Mouse (Mus musculus) urinary bladder, adult 2 months (tissue): ENCODE data around the gene Ankle1. TPM values are rescaled to one million over a fixed set of nuclear protein-coding genes. Genes with fewer than 3 reads are reported as not detected.
"Not testable (repeated sequence)": the region's sequence is repeated elsewhere in the genome, so short reads cannot be mapped to it uniquely, and the experiment has no call there.

ENCODE experiments used
- DNase-seq: peaks from one replicate; pipeline ENCODE4 v3.0.0; 2022; ENCODE audit warnings: low spot score
- polyA plus RNA-seq: library from polyadenylated mRNA; depleted of rRNA; stranded (reverse); fragments of >200 nt; gene quantifications from 2 replicates; pipeline ENCODE4 v1.2.3, GENCODE M21; 2012; rRNA removed

Gene Ankle1
- polyA plus RNA-seq, 1 experiment: 2.6 TPM

- DNase-seq: no peak
Observed at GRCm38 (mm10) chr8:71407441-71407840, 1.6 kb downstream of the Ankle1 start.

DNA sequence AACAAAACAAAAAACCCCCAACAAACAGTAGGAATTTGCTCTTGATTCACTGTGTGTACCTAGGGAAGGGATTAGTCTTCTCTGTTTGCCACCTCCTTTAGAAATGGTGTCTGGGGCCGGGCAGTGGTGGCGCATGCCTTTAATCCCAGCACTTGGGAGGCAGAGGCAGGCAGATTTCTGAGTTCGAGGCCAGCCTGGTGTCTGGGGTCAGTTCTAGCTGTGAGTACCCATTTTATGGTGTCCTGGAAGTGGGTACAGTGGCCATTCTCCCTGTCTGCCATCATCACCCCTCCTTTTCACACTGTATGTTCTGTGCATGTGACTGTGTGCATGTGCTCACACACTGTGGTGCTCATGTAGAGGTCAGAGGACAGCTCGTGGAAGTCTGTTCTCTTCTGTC lies 2.4 kb downstream of the Ankle1 start:
- no peak for DNase-seq

GRCm38 (mm10) chr8:71411535-71412273 lies 5.9 kb downstream of the Ankle1 start:
- no peak for DNase-seq

DNA sequence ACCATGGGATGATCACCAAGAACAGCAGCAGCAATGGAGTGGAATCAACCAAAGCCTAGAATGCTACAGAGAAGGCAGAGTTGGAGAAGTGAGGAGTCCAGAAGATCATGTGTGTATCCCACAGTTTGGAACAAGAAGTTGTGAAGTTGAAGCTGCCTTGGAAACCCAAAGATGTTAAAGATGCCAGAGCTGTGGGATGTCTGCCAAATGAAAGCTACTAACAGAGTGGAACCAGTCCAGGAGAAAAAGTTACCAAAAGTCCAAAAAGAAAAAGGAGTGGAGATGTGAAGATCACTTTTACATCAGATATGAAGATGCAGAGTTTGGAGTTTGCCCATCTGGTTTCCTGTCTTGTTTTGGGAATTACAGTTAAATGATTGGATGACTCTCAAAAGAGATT lies 16.3 kb downstream of the Ankle1 start:
- DNase-seq: no peak

DNA sequence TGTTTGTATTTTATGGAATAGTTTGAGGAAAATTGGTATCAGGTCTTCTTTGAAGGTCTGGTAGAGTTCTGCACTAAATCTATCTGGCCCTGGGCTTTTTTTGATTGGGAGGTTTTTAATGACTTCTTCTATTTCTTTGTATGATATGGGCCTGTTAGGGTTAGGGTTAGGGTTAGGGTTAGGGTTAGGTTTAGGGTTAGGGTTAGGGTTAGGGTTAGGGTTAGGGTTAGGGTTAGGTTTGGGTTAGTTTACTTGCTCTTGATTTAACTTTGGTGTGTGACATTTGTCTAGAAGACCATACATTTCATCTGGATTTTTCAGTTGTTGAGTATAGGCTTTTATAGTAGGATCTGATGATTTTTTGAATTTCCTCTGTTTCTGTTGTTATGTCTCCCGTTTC lies 27.1 kb downstream of the Ankle1 start:
- DNase-seq: not testable (repeated sequence)

DNA sequence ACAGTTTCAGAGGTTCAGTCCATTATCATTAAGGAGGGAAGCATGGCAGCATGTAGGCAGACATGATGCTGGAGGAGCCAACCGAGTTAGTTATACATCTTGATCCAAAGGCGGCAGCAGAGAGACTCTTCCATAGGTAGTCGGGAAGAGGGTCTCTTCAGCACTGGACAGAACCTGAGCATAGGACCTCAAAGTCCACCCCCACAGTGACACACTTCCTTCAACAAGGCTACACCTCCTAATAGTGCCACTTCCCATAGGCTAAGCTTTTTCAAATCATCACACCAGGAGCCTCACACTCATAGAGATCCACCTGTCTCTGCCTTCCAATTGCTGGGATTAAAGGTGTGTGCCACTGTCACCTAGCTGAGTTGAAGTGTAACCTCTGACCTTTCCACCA lies 31.2 kb downstream of the Ankle1 start:
- DNase-seq: no peak

DNA sequence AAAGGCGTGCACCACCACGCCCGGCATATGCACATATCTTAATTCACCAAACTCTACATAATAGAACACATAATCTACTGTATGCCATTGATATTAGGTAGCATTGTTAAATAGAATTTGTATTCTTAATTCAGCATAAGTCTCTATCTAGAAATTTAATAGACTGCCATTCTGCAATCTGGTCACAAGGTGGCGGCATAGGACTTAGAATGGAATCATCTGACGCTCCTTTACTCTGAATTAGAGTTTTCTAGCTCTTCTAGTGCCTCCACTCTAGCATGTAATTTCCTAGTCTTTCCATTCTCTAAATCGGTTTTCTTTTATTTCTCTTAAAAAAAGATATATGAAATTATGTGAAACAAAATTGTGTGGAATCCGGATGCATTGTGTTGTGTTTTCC lies 35.6 kb downstream of the Ankle1 start:
- no peak for DNase-seq

GRCm38 (mm10) chr8:71445096-71445495 lies 39.3 kb downstream of the Ankle1 start:
- DNase-seq: no peak

- DNase-seq: no peak
Observed at GRCm38 (mm10) chr8:71451337-71451736, 45.5 kb downstream of the Ankle1 start.

GRCm38 (mm10) chr8:71451777-71452176 lies 46.0 kb downstream of the Ankle1 start:
- DNase-seq: peak; percentile 10

- peak; percentile 9 for DNase-seq
Observed at GRCm38 (mm10) chr8:71452669-71453068, 46.9 kb downstream of the Ankle1 start.

DNA sequence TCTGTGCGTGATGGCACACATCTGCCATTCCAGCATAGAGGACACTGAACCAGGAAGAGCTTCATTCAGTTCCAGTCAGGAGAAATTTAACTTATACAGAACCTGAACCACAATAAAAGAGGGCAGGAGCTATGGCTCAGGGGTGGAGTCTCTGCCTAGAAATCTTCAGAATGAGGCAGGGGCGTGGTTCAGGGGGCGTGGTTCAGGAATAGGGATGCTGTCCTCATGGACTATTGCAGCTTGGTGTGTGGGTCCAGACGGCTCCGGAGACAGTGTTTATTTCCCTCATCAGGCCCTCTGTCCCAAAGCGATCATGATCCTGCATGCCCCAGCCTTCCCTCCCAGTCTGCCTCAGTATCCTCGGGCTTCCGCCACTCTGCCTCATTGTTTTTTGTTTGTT lies 48.9 kb downstream of the Ankle1 start:
- peak; percentile 7 for DNase-seq

GRCm38 (mm10) chr8:71456906-71457305 lies 51.1 kb downstream of the Ankle1 start:
- DNase-seq: peak; percentile 16

DNA sequence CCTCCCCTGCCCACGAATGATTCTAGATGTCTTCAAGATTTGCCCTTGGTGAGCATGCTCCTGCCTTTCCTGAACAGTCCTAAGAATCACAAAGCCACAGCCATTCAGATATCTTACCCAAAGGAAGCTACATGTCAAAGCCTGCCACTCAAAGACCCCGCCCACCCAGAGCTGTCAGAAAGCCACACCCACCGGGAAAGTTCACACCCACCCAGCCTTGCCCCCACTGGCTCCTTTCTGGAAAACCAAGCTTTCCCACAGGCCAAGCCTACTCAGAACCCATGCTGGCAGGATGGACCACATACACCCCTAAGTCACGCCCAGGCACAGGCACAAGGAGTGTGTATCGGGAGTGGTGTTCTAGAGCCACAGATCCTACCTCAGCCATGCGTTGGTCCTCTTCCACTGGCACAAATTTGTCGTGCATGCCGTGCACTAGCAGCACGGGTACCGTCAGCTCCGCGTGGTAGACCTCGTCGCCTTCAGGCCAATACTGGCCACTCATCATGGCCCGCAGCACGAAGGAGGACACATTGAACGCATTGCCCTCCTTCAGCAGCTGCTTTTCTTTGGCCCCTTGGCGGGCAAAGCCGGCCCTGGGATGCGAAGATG lies 52.0 kb downstream of the Ankle1 start:
- no peak for DNase-seq

Other genes with a start within 250 kb of the Ankle1 start
- 12.4 and 23.8 TPM in 2 replicates for gene Myo9b, start 133.3 kb upstream of the Ankle1 start, polyA plus RNA-seq
- gene Haus8, start 133.1 kb upstream of the Ankle1 start, polyA plus RNA-seq: 7.6 and 8.4 TPM in 2 replicates
- gene Use1, start 39.2 kb upstream of the Ankle1 start, polyA plus RNA-seq: 218 and 244 TPM in 2 replicates
- 10.3 and 12.0 TPM in 2 replicates for gene Ocel1, start 34.7 kb upstream of the Ankle1 start, polyA plus RNA-seq
- 65.7 and 75.0 TPM in 2 replicates for gene Nr2f6, start 24.1 kb upstream of the Ankle1 start, polyA plus RNA-seq
- 22.0 and 23.9 TPM in 2 replicates for gene Ushbp1, start 10.2 kb upstream of the Ankle1 start, polyA plus RNA-seq
- 87.3 and 92.4 TPM in 2 replicates for gene Babam1, start 9.1 kb upstream of the Ankle1 start, polyA plus RNA-seq
- gene Abhd8, start 57.6 kb downstream of the Ankle1 start, polyA plus RNA-seq: 43.8 and 49.5 TPM in 2 replicates
- 38.5 and 45.3 TPM in 2 replicates for gene Mrpl34, start 58.9 kb downstream of the Ankle1 start, polyA plus RNA-seq
- 56.7 and 67.3 TPM in 2 replicates for gene Dda1, start 63.2 kb downstream of the Ankle1 start, polyA plus RNA-seq
- 22.1 and 23.9 TPM in 2 replicates for gene Ano8, start 80.0 kb downstream of the Ankle1 start, polyA plus RNA-seq
- 21.9 and 25.5 TPM in 2 replicates for gene Gtpbp3, start 82.1 kb downstream of the Ankle1 start, polyA plus RNA-seq
- 59.3 and 67.0 TPM in 2 replicates for gene Plvap, start 105.7 kb downstream of the Ankle1 start, polyA plus RNA-seq
- 0.12 TPM in 2 replicates for gene Ccdc194, start 119.7 kb downstream of the Ankle1 start, polyA plus RNA-seq
- gene Bst2, start 131.4 kb downstream of the Ankle1 start, polyA plus RNA-seq: 110 and 117 TPM in 2 replicates
- 96.1 and 115 TPM in 2 replicates for gene Mvb12a, start 136.9 kb downstream of the Ankle1 start, polyA plus RNA-seq
- gene Tmem221, start 152.9 kb downstream of the Ankle1 start, polyA plus RNA-seq: 2.3 and 3.0 TPM in 2 replicates
- gene Nxnl1, start 160.6 kb downstream of the Ankle1 start, polyA plus RNA-seq: 0.01 and 0.04 TPM in 2 replicates
- 57.3 and 63.8 TPM in 2 replicates for gene Slc27a1, start 162.9 kb downstream of the Ankle1 start, polyA plus RNA-seq
- 41.7 and 60.4 TPM in 2 replicates for gene Pgls, start 186.2 kb downstream of the Ankle1 start, polyA plus RNA-seq
- 3.1 and 3.7 TPM in 2 replicates for gene Fam129c, start 191.6 kb downstream of the Ankle1 start, polyA plus RNA-seq
- 124 and 144 TPM in 2 replicates for gene Colgalt1, start 205.0 kb downstream of the Ankle1 start, polyA plus RNA-seq